Mouse (Mus musculus): ENCODE results near the gene Rxylt1. TPM values are rescaled to one million over a fixed set of nuclear protein-coding genes. Genes with fewer than 3 reads are reported as not detected.

Gene Rxylt1
- polyA plus RNA-seq, 1 experiment from 2014 or later, result 46.4 TPM

DNA sequence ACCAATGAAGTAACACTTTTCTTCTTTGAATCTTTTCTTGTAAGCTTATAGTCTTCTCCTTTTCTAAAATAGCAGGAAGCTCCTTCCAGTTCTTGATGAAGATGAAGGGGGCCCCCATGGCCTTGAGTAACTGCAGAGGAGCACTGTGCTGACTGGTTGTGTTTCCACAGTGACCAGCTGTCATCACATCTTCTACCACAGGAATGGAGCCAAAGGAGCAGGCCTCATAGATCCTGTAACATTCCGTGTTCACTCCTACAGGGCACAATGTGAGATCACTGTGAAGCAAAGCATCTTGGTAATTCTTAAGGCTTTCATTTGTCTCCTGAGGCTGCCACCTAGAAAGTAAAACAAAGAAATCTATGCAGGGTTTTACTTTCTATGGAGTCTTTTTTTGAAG is 15.8 kb downstream of the Rxylt1 start:
- no peak overlapping the region for H3K27ac ChIP-seq
- no peak overlapping the region for H3K4me3 ChIP-seq
- WGBS, result 89% methylated on average over 1 of the region's 1 CpGs
- H3K9ac ChIP-seq, result no peak overlapping the region
- no peaks in the 10 kb centered on the region for H3K4me1 ChIP-seq
- no peak for ATAC-seq (ENCODE audit: insufficient number of reproducible peaks, low FRiP score, low TSS enrichment, low read depth)
- H3K4me2 ChIP-seq, result no peak overlapping the region
- peaks cover 12% of the 10 kb centered on the region; the same call in 1 of the 2 replicates for H3K36me3 ChIP-seq
- no peaks in the 10 kb centered on the region for H3K27me3 ChIP-seq
- H3K9me3 ChIP-seq, result no peaks in the 10 kb centered on the region

DNA sequence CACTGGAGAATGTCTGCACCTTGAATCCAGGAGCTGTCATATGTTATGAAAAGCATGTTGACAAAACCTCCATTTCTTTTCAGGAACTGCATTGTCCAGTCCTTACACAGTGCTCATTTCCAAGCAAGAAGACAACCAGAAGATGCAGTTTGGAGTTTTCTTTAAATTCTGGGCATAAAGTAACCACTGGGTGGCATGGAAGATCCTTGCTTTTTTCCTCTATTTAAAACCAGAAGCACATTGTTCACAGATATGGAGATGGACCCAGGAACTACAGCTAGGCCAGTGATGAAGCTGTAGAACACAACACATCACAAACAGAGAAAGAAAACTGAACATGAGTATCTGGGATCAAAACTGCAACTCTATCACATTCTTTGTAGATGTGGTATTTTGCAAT is 28.0 kb downstream of the Rxylt1 start:
- no peak overlapping the region for H3K4me2 ChIP-seq
- H3K4me1 ChIP-seq, result no peaks in the 10 kb centered on the region
- H3K9ac ChIP-seq, result no peak overlapping the region
- no peak for ATAC-seq (ENCODE audit: insufficient number of reproducible peaks, low FRiP score, low TSS enrichment, low read depth)
- H3K27ac ChIP-seq, result no peak overlapping the region
- H3K36me3 ChIP-seq, result no peaks in the 10 kb centered on the region
- no peaks in the 10 kb centered on the region for H3K9me3 ChIP-seq
- no peak overlapping the region for H3K4me3 ChIP-seq
- no peaks in the 10 kb centered on the region for H3K27me3 ChIP-seq

DNA sequence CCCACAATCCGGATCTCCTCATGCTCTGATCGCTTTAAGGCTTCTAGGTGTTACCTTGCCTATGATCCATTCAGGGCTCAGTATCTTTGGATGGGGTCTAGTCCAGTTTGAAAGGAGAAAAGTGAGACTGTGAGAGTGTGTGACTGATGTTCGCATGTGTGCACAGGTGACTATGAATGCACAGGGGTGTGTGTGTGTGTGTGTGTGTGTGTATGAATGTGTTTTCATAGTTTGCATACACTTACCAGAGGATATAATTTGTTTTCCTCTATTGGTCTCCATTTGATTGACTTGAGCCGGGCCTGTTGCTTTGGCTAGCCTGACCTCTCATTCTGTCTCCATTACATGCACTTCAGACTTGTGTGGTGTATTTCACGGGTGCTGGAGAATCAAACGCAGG is 41.3 kb downstream of the Rxylt1 start:
- H3K9me3 ChIP-seq, result no peaks in the 10 kb centered on the region
- H3K4me2 ChIP-seq, result no peak overlapping the region
- ATAC-seq (ENCODE audit: insufficient number of reproducible peaks, low FRiP score, low TSS enrichment, low read depth), result no peak
- H3K9ac ChIP-seq, result no peak overlapping the region
- WGBS, result 85% methylated on average over 6 of the region's 6 CpGs
- H3K27me3 ChIP-seq, result no peaks in the 10 kb centered on the region
- H3K4me1 ChIP-seq, result no peaks in the 10 kb centered on the region
- H3K4me3 ChIP-seq, result no peak overlapping the region
- H3K36me3 ChIP-seq, result no peaks in the 10 kb centered on the region
- no peak overlapping the region for H3K27ac ChIP-seq

DNA sequence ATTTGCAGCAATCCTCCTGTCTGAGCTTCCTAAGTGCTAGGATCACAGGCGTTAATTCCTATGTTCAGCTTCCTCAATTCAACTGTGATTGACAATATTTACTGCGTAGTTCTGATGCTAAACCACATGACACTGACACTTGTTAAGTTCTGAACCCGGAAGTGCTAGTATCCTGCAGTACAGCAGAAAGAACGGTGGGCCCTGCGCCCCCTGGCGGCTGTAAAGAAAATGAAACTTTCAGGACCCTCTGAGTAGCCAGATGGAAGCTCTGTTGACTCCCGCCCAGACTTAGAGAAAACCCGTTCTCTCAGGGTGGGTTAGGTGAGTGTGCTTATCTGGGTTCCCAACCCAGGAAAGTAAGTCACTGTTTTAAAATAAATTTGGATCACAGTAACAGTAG is 42.6 kb downstream of the Rxylt1 start:
- no peaks in the 10 kb centered on the region for H3K27me3 ChIP-seq
- H3K9ac ChIP-seq, result no peak overlapping the region
- no peak overlapping the region for H3K27ac ChIP-seq
- no peak for ATAC-seq (ENCODE audit: insufficient number of reproducible peaks, low FRiP score, low TSS enrichment, low read depth)
- no peaks in the 10 kb centered on the region for H3K36me3 ChIP-seq
- 14% methylated on average over 8 of the region's 8 CpGs for WGBS
- no peaks in the 10 kb centered on the region for H3K9me3 ChIP-seq
- no peaks in the 10 kb centered on the region for H3K4me1 ChIP-seq
- H3K4me2 ChIP-seq, result no peak overlapping the region
- H3K4me3 ChIP-seq, result no peak overlapping the region

DNA sequence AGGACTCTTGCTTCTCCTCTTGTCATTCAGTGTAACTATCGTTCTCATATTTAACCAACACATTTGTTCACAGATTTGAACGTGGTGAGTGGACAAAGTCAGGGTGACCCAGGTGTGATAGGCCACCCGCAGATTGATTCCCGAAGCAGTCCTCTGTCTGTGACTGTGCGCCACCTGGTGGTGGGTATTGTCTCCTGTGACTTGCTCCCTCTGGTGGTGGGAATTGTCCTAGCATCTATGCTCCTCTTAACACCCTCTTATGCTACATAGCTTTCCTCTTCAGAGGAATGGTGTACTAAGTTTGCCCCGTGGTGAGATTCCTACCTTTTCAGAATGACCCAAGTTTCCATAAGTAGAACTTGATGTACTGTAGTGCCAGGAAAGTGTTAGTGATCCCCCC is 45.3 kb downstream of the Rxylt1 start:
- Histone ChIP-seq H3K9ac (no peak overlapping the region), H3K36me3 (no peaks in the 10 kb centered on the region), H3K4me2 (no peak overlapping the region), H3K9me3 (no peaks in the 10 kb centered on the region), H3K4me3 (no peak overlapping the region), H3K4me1 (peaks cover 3% of the 10 kb centered on the region), H3K27ac (no peak overlapping the region), H3K27me3 (no peaks in the 10 kb centered on the region)
- WGBS, result 26% methylated on average over 6 of the region's 6 CpGs
- no peak for ATAC-seq (ENCODE audit: insufficient number of reproducible peaks, low FRiP score, low TSS enrichment, low read depth)

DNA sequence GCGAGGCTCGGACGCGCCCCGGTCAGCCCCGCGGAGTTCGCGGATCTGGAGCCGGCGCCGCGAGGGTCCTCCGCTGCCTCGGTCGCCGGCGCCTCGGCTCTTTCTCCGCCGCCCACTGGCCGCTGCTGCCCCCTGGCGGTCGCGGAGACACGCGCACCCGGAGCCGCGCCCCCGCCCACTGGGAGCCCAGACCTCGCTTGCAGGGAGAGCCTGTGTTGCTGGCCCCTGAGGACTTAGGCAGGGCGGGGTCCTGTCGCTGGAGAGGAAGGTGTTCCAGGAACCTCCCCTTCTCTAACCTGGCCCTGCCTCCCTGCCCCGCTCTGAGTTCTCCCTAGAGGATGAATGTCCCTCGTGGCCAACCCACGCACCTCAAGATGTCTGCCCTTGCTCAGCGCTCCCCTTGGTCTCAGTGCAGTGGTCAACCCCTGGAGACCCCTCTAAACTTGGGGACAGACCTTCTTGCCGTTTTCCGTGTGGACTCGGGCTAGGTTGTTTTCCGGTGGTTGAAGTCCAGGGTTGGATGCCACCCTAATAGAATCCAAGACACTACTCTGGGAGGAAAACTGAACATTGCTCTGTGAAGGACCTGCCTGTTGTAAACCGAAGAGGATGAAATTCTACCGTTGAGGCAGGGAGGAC is 49.3 kb downstream of the Rxylt1 start:
- 14% methylated on average over 39 of the region's 44 CpGs for WGBS
- H3K4me2 ChIP-seq, result peak overlapping the region; percentile 67
- H3K27ac ChIP-seq, result peak overlapping the region; percentile 78; the same call in 1 of the 2 replicates
- H3K4me3 ChIP-seq, result peak overlapping the region; percentile 77
- H3K9ac ChIP-seq, result peak overlapping the region; percentile 85
- ATAC-seq (ENCODE audit: insufficient number of reproducible peaks, low FRiP score, low TSS enrichment, low read depth), result peak; percentile 69
- no peaks in the 10 kb centered on the region for H3K9me3 ChIP-seq
- no peaks in the 10 kb centered on the region for H3K27me3 ChIP-seq
- H3K36me3 ChIP-seq, result no peaks in the 10 kb centered on the region
- H3K4me1 ChIP-seq, result peaks cover 12% of the 10 kb centered on the region

DNA sequence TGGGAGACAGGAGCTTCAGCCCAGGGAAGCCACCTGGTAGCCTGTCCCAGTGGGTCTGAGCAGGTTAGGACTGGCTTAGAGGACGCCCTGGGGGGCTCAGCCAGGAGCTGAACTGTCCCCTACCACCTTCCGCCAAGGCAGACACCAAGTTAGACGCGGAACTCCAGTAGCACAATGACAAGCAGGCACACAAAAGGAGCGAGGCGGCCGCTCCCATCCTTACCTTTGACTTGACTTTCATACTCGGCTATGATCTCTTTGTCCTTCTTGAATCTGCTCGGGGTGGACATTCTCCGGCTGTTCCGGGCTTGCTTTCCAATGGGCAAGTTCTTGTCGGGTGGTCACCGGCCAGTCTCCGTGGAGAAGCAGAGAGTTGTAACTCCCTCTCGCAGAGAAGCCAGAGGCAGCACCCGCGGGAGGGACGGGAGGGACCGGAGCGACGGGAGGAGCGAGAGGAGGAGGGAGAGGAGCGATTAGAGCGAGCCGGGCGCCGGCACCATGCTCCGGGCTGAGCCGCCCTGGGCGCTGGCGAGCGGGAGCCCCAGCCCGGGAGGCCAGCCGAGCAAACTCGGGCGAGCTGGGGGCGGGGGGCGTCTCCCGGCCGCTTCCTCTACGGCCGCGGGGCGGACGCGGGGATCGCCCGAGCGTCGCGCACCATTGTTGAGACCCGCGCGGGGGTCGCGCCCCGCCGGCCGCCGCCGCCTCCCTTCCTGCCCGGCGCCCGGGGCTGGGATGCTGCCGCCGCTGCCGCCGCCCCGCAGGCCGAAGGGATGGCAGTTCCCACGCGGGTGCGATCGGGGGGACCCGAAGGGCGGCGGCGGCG is 50.1 kb downstream of the Rxylt1 start, which contains the start of gene Srgap1:
Gene Srgap1 (minus strand): TSS at position 412 of the 823 bp plus-strand sequence.
- Histone ChIP-seq H3K4me1 (peaks cover 12% of the 10 kb centered on the region), H3K4me2 (peak within 1 kb of the TSS; percentile 67)

DNA sequence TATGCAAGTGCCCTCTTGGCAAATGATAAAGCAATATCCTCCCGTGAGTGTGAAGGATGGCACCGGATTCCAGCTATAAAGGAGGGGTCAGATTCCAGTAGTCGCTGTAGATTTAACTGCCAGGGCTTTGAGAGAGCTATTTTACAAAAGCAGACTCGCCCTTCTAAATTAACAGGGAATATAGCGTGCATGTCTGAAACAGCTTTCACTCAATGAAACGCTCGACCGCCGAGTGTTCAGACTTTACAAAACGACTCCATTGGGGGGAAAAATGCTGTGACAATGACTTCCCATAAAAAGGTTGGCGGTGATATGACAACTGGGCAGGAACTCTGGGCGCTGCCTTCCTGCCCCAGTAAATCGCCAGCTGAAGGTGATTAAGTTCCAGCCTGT is 50.7 kb downstream of the Rxylt1 start:
- Histone ChIP-seq H3K27me3 (no peaks in the 10 kb centered on the region), H3K4me2 (peak overlapping the region; percentile 67), H3K4me1 (peaks cover 12% of the 10 kb centered on the region), H3K4me3 (peak overlapping the region; percentile 77), H3K27ac (peak overlapping the region; percentile 78), H3K9me3 (no peaks in the 10 kb centered on the region), H3K36me3 (no peaks in the 10 kb centered on the region; the same call in 1 of the 2 replicates), H3K9ac (peak overlapping the region; percentile 85)
- under 1% methylated on average over 13 of the region's 13 CpGs for WGBS
- ATAC-seq (ENCODE audit: insufficient number of reproducible peaks, low FRiP score, low TSS enrichment, low read depth), result no peak

More for the DNA sequence above, 50.1 kb downstream of the Rxylt1 start, which contains the start of gene Srgap1:
- H3K36me3 ChIP-seq, result no peaks in the 10 kb centered on the region
- H3K27me3 ChIP-seq, result no peaks in the 10 kb centered on the region
- H3K27ac ChIP-seq, result peak within 1 kb of the TSS; percentile 78
- under 1% methylated on average over 55 of the region's 79 CpGs for WGBS
- H3K9me3 ChIP-seq, result no peaks in the 10 kb centered on the region
- peak within 1 kb of the TSS; percentile 77 for H3K4me3 ChIP-seq
- H3K9ac ChIP-seq, result peak within 1 kb of the TSS; percentile 85
- peak; percentile 71 for ATAC-seq (ENCODE audit: insufficient number of reproducible peaks, low FRiP score, low TSS enrichment, low read depth)

DNA sequence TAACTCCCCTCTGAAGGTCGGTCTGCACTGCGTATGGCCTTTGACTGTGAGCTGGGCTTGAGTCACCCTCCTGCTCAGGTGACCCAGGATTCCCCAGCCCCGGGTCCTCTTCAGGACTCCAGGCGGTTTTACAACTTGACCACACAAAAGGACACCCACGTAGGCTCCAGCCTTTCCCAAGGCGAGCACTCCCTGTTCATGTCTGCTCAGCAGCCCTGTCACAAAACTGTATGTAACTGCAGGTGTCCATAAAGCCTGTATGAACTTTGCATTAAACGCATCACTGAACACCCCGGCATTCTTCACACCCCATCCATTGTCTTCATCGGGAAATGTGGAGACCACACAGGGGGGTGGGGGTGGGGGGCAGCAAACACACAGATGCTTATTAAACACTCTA is 51.2 kb downstream of the Rxylt1 start:
- H3K27ac ChIP-seq, result no peak overlapping the region
- ATAC-seq (ENCODE audit: insufficient number of reproducible peaks, low FRiP score, low TSS enrichment, low read depth), result no peak

DNA sequence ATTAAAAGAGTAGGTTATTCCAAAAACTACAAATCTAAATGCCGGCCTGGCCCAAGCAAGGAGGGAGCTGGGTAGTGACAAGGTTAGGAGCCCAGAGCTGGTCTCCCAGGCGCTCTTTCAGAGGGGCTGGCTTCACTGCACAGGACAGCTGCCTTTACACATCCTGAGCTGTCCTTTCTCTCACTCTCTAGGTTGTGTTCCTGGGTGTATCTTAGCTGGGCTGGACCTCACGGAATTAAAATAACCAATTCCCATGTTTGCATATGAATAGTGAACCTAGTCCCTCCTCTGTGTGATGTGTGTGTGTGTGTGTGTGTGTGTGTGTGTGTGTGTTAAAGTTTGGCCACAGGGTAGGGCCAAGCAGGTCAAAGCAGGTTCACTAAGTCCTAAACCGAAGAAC is 52.2 kb downstream of the Rxylt1 start:
- 76% methylated on average over 4 of the region's 4 CpGs for WGBS
- H3K9ac ChIP-seq, result no peak overlapping the region
- H3K4me2 ChIP-seq, result no peak overlapping the region
- no peaks in the 10 kb centered on the region; the same call in 1 of the 2 replicates for H3K36me3 ChIP-seq
- no peaks in the 10 kb centered on the region for H3K9me3 ChIP-seq
- no peaks in the 10 kb centered on the region for H3K27me3 ChIP-seq
- ATAC-seq (ENCODE audit: insufficient number of reproducible peaks, low FRiP score, low TSS enrichment, low read depth), result no peak
- no peak overlapping the region for H3K4me3 ChIP-seq
- H3K4me1 ChIP-seq, result peaks cover 12% of the 10 kb centered on the region
- H3K27ac ChIP-seq, result no peak overlapping the region

More for the DNA sequence above, 51.2 kb downstream of the Rxylt1 start:
- peak overlapping the region; percentile 77 for H3K4me3 ChIP-seq
- H3K9ac ChIP-seq, result peak overlapping the region; percentile 85; the same call in 1 of the 2 replicates
- peak overlapping the region; percentile 67 for H3K4me2 ChIP-seq
- H3K36me3 ChIP-seq, result no peaks in the 10 kb centered on the region; the same call in 1 of the 2 replicates
- peaks cover 12% of the 10 kb centered on the region for H3K4me1 ChIP-seq
- no peaks in the 10 kb centered on the region for H3K9me3 ChIP-seq
- 29% methylated on average over 9 of the region's 9 CpGs for WGBS
- H3K27me3 ChIP-seq, result no peaks in the 10 kb centered on the region

DNA sequence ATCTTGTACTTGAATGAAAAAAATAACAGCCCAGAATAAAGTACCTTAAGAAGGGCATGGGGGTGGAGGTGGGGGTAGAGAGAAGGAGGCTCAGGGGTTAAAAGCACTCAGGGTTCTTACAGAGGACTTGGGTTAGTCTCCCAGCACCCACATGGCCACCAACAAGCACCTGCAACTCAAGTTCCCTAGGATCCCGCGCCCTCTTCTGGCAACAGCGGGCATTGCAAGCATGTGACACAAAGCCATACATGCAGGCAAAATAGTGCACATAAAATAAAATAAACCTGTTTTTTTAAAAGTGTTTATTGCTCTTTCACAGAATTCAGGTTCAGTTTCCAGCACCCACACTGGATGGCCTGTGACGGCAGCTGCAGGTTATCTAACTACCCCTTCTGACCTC is 56.8 kb downstream of the Rxylt1 start:
- Histone ChIP-seq H3K9ac (no peak overlapping the region), H3K4me3 (no peak overlapping the region), H3K27ac (no peak overlapping the region), H3K9me3 (no peaks in the 10 kb centered on the region; the same call in 1 of the 2 replicates), H3K4me1 (peaks cover 5% of the 10 kb centered on the region; the same call in 1 of the 2 replicates), H3K27me3 (no peaks in the 10 kb centered on the region), H3K4me2 (no peak overlapping the region), H3K36me3 (peaks cover 2% of the 10 kb centered on the region; the same call in 1 of the 2 replicates)
- WGBS, result 46% methylated on average over 4 of the region's 4 CpGs
- ATAC-seq (ENCODE audit: insufficient number of reproducible peaks, low FRiP score, low TSS enrichment, low read depth), result no peak

DNA sequence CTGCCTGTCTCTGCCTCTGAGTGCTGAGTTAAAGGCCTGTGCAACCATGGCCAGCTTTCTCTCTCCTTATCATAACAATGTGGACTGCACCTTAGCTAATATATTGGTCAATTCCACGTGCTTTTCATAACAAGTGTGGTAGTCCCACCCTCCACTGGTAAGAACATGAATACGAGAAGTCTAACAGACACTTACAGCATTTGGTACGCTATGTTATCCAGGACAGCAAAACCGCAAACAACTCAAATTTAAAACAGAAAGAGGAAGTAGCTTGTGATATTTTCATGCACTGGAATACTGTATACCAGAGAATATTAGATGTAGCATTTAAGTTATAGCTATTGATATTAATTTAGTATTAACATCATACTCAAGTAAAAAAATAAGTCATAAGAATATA is 57.6 kb downstream of the Rxylt1 start:
- H3K9ac ChIP-seq, result no peak overlapping the region
- no peaks in the 10 kb centered on the region for H3K4me1 ChIP-seq
- no peaks in the 10 kb centered on the region for H3K27me3 ChIP-seq
- no peaks in the 10 kb centered on the region; the same call in 1 of the 2 replicates for H3K9me3 ChIP-seq
- WGBS, result 89% methylated on average over 4 of the region's 4 CpGs
- no peak overlapping the region for H3K27ac ChIP-seq
- no peak overlapping the region for H3K4me3 ChIP-seq
- ATAC-seq (ENCODE audit: insufficient number of reproducible peaks, low FRiP score, low TSS enrichment, low read depth), result no peak
- peaks cover 2% of the 10 kb centered on the region; the same call in 1 of the 2 replicates for H3K36me3 ChIP-seq
- H3K4me2 ChIP-seq, result no peak overlapping the region

All from limb, embryonic 15.5 days (tissue).